Mouse (Mus musculus): Measurements from ENCODE around the gene Snx32.

DNA sequence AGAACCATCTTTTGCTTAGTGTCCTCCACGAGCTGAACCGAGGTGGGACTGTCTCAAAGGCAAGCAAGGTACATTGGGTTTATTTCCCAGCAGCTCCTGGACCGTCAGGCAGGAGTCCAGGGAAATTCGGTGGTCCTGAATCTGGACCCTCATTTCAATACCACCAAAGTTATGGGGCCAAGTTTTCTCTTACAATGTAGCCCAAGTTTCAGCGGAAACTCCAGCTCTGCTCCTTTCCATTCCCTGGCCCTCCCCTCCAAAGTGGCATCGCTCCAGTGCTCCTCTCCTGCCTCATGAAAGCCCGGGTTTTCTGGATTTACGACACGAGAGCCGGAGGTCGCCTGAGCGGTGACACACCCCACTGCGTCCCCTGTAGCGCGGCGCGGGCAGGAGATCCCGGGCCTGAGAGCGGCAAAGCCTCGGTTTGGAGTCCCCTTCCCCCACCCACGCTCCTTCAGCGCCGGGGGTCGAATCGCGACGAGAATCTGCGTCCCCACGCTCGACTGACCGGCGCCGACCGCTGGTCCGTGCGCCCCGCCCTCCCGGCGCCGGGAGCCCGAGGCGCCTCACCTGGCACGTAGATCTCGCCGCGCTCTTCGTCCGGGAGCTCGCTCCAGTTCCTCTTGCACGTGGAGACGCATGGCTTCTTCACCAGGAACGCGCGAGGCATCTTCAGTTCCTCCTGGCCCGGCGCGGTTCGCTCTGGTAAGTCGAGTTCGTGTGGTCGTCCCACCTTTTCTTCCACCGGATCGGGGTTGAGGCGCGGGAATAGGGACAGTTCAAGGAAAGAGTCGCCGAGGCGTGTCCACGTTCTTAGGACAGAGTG lies 49.5 kb upstream of the Snx32 start:
- TF ChIP-seq CTCF (IDR thresholded peaks at IDR 0.05; ENCODE audit: borderline replicate concordance, insufficient read depth, low read depth, low read length) (no peak), POLR2A (IDR thresholded peaks at IDR 0.05; ENCODE audit: borderline replicate concordance, insufficient read depth, low read length) (no peak)

Data from cerebellum, adult 2 months (tissue).